Mouse (Mus musculus) limb, embryonic 14.5 days (tissue): ENCODE measurements around the gene Pdcd5. TPM values are rescaled to one million over a fixed set of nuclear protein-coding genes. Genes with fewer than 3 reads are reported as not detected.

Experiments
- ATAC-seq: fragments of 200-750 bp; cut with Nextera tagmentation; 2 replicates; pipeline ENCODE4 v1.8.0; 2017; ENCODE audit warnings: low read depth, moderate number of reproducible peaks, moderate TSS enrichment; ENCODE audit not compliant: low FRiP score
- DNase-seq: peaks from one replicate; pipeline ENCODE4 v3.0.0-alpha.2; 2015; ENCODE audit warnings: low spot score
- H3K27ac ChIP-seq: fragments of 300-500 bp; sonication (generic); replicated peaks from 2 replicates; pipeline ENCODE4 v1.5.1; 2014; ENCODE audit warnings: low read depth, mild to moderate bottlenecking, low read length, moderate library complexity, mixed read lengths
- H3K27me3 ChIP-seq: fragments of 300-500 bp; sonication (generic); 2 replicates; pipeline ENCODE4 v1.6.1; 2014; ENCODE audit warnings: low read length, mixed read lengths; ENCODE audit not compliant: control insufficient read depth, insufficient read depth
- H3K36me3 ChIP-seq: fragments of 300-500 bp; sonication (generic); 2 replicates; pipeline ENCODE4 v1.6.1; 2014; ENCODE audit warnings: mild to moderate bottlenecking, low read length, moderate library complexity, mixed read lengths; ENCODE audit not compliant: control insufficient read depth, insufficient read depth
- H3K4me1 ChIP-seq: fragments of 300-500 bp; sonication (generic); 2 replicates; pipeline ENCODE4 v1.6.1; 2014; ENCODE audit warnings: antibody characterized with exemption, low read length, mixed read lengths; ENCODE audit not compliant: control insufficient read depth, insufficient read depth
- H3K4me2 ChIP-seq: fragments of 300-500 bp; sonication (generic); replicated peaks from 2 replicates; pipeline ENCODE4 v1.6.1; 2014; ENCODE audit warnings: low read depth, mild to moderate bottlenecking, low read length, moderate library complexity; ENCODE audit not compliant: severe bottlenecking
- H3K4me3 ChIP-seq: fragments of 300-500 bp; sonication (generic); replicated peaks from 2 replicates; pipeline ENCODE4 v1.5.1; 2014; ENCODE audit warnings: low read length
- H3K9ac ChIP-seq: fragments of 300-500 bp; sonication (generic); 2 replicates; pipeline ENCODE4 v1.6.1; 2014; ENCODE audit warnings: mild to moderate bottlenecking, low read depth, low read length, moderate library complexity; ENCODE audit not compliant: severe bottlenecking
- H3K9me3 ChIP-seq: fragments of 300-500 bp; sonication (generic); 2 replicates; pipeline ENCODE4 v1.6.1; 2016; ENCODE audit warnings: low read length; ENCODE audit not compliant: control insufficient read depth
- POLR2A ChIP-seq: fragments of 200-500 bp; IDR thresholded peaks from 2 replicates; pipeline ENCODE4 v1.8.0; 2012; ENCODE audit warnings: inconsistent platforms, mild to moderate bottlenecking, moderate library complexity, borderline replicate concordance; ENCODE audit not compliant: insufficient read depth, insufficient read length; ENCODE audit errors: extremely low read depth
- WGBS: fragments of 180-500 bp; shearing (Covaris S2); extraction: QIAGEN DNeasy Blood & Tissue Kit; methylation state at CpG from one replicate; pipeline ENCODE4 v1.1.7; 2014; 5-methylcytosine and 5-hydroxymethylcytosine counted together
- polyA plus RNA-seq, 2 experiments: library from polyadenylated mRNA; depleted of rRNA in 1 of 2; stranded (reverse) in 1 of 2; unstranded in 1 of 2; fragments of >200 nt; fragmentation: Nextera tagmentation in 1 of 2; extraction: Ambion mirVana in 1 of 2; gene quantifications; 2 replicates each; pipeline versions ENCODE4 v1.2.1 to v1.2.3; 2012 to 2014

Gene Pdcd5
- polyA plus RNA-seq, 2 experiments, result 201 to 293 TPM

GRCm38 (mm10) chr7:35687229-35687628, 39.9 kb upstream of the Pdcd5 start:
- no peaks in the 10 kb centered on the region for H3K9me3 ChIP-seq
- WGBS, result 29% methylated on average over 10 of the region's 10 CpGs
- 0 out of 2 replicates have a peak overlapping the region, but pooled peaks have one; percentile 39 for H3K27ac ChIP-seq
- no peak overlapping the region for H3K4me3 ChIP-seq
- ATAC-seq, result no peak
- no peaks in the 10 kb centered on the region for H3K27me3 ChIP-seq
- H3K36me3 ChIP-seq, result peaks cover 12% of the 10 kb centered on the region; the same call in 1 of the 2 replicates
- peak overlapping the region; percentile 36 for H3K4me2 ChIP-seq
- H3K4me1 ChIP-seq, result peaks cover 19% of the 10 kb centered on the region
- H3K9ac ChIP-seq, result no peak overlapping the region
- TF ChIP-seq POLR2A, result no peak
- DNase-seq, result no peak

GRCm38 (mm10) chr7:35686756-35687155, 39.4 kb upstream of the Pdcd5 start:
- no peak for TF ChIP-seq POLR2A
- H3K27ac ChIP-seq, result 0 out of 2 replicates have a peak overlapping the region, but pooled peaks have one; percentile 65
- ATAC-seq (peak; percentile 25), DNase-seq (peak; percentile 20)
- WGBS, result 22% methylated on average over 13 of the region's 13 CpGs
- H3K4me1 ChIP-seq, result peaks cover 19% of the 10 kb centered on the region
- H3K4me2 ChIP-seq, result peak overlapping the region; percentile 36
- H3K36me3 ChIP-seq, result peaks cover 8% of the 10 kb centered on the region; the same call in 1 of the 2 replicates
- H3K9me3 ChIP-seq, result no peaks in the 10 kb centered on the region
- no peak overlapping the region for H3K9ac ChIP-seq
- H3K27me3 ChIP-seq, result no peaks in the 10 kb centered on the region
- no peak overlapping the region for H3K4me3 ChIP-seq

DNA sequence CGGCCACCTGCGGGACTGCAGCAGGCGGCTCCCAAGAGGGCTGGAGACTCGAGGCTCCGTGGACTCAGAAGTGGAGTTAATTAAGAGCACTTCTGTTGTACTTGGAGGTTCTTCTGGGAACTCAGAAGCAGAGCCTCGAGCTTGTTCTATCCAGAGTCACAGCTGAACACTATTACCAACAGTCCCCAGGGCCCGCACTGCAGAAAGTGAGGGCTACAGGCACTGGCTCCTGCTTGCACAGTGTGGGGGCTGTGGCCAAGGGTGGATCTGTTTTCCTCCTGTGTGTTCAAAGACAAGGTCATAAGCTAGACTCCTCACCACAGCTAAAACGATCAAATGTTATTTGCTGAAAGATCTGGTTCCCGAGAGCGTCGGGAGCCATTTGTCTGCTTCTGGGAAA, 38.9 kb upstream of the Pdcd5 start:
- no peak for TF ChIP-seq POLR2A
- H3K4me2 ChIP-seq, result peak overlapping the region; percentile 36

DNA sequence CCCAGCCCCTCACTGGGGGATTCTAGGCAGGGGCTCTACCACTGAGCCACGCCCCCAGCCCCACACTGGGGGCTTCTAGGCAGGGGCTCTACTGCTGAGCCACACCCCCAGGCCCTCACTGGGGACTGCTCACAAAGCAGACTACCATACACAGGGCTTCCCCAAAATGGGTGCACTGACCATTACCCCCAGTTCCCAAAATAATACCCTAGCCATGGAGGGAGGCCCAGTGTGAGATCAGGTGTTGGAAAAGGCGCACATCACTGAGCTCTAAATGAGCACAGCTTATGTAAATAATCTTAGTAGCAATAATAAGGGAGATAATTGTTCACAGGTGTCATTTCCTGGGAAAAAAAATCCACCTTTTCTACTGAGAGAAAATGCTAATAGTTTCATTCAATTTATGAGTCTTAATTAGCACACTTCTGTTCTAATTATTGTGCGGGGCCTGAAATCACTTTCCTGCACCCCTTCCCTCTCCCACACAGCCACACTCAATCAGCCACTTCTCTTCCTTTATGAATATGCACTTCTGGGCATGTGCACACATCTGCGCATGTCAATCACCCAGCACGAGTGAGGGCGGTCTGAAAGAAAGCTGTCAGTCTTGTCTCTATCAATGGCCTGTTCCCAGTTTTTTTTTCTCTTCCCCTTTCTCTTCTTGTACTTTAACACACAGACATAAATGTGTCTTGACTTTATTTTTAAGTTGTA, 36.2 kb upstream of the Pdcd5 start:
- no peak overlapping the region for H3K9ac ChIP-seq
- no peak overlapping the region for H3K27ac ChIP-seq
- no peaks in the 10 kb centered on the region for H3K27me3 ChIP-seq
- no peak for ATAC-seq
- WGBS, result 68% methylated on average over 6 of the region's 6 CpGs
- H3K9me3 ChIP-seq, result no peaks in the 10 kb centered on the region
- no peak for DNase-seq
- H3K4me2 ChIP-seq, result no peak overlapping the region
- peaks cover 16% of the 10 kb centered on the region for H3K4me1 ChIP-seq
- TF ChIP-seq POLR2A, result no peak
- no peak overlapping the region for H3K4me3 ChIP-seq
- no peaks in the 10 kb centered on the region for H3K36me3 ChIP-seq

More for the DNA sequence above, 38.9 kb upstream of the Pdcd5 start:
- peak; percentile 78 for ATAC-seq
- DNase-seq, result peak; percentile 21
- H3K4me1 ChIP-seq, result peaks cover 19% of the 10 kb centered on the region
- H3K9ac ChIP-seq, result no peak overlapping the region
- 35% methylated on average over 10 of the region's 11 CpGs for WGBS
- no peak overlapping the region for H3K4me3 ChIP-seq
- no peaks in the 10 kb centered on the region for H3K9me3 ChIP-seq
- peaks cover 8% of the 10 kb centered on the region; the same call in 1 of the 2 replicates for H3K36me3 ChIP-seq
- peak overlapping the region; percentile 65 for H3K27ac ChIP-seq
- no peaks in the 10 kb centered on the region for H3K27me3 ChIP-seq

GRCm38 (mm10) chr7:35681559-35681958, 34.2 kb upstream of the Pdcd5 start:
- Histone ChIP-seq H3K4me3 (no peak overlapping the region), H3K27me3 (no peaks in the 10 kb centered on the region), H3K27ac (no peak overlapping the region), H3K4me1 (peaks cover 6% of the 10 kb centered on the region), H3K36me3 (no peaks in the 10 kb centered on the region), H3K9ac (no peak overlapping the region), H3K4me2 (no peak overlapping the region), H3K9me3 (no peaks in the 10 kb centered on the region)
- 76% methylated on average over 3 of the region's 3 CpGs for WGBS
- DNase-seq, result no peak
- no peak for ATAC-seq
- no peak for TF ChIP-seq POLR2A
